Mouse (Mus musculus): ENCODE measurements around the gene Slamf9. TPM values are rescaled to one million over a fixed set of nuclear protein-coding genes. Genes with fewer than 3 reads are reported as not detected.
A peak's percentile ranks its signal among the peaks of the same experiment; 100 is the strongest.

Gene Slamf9
- total RNA-seq, 2 experiments from 2014 or later, result 3.4 to 5.0 TPM

DNA sequence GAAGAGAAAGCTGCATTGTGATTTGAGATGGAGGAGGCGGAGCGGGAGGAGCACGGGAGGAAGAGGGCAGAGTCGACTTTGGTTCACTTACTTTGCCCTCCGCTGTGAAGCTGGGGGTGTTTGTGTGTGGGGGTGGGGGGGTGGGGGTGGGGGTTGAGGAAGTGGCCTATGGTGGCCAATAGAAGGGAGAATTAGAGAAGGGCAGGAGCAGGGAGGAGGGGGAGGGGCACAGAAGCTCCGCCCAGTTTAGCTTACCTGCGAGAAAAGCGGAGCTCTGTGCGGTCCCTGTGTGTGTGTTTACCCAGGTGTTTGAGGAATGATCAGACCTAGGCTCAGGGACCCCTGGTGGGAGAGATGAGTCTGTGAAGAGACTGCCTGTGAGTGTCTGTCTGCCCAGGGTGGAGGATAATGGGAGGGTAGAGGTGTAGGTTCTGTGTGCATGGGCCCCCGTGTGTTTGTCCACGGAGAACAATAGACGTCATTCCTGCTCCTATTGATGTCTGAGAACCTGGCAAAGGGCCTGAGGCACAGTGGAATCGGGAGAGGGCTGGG is 35.3 kb downstream of the Slamf9 start:
- no peak for DNase-seq (ENCODE audit: low spot score in 2 of 2)

DNA sequence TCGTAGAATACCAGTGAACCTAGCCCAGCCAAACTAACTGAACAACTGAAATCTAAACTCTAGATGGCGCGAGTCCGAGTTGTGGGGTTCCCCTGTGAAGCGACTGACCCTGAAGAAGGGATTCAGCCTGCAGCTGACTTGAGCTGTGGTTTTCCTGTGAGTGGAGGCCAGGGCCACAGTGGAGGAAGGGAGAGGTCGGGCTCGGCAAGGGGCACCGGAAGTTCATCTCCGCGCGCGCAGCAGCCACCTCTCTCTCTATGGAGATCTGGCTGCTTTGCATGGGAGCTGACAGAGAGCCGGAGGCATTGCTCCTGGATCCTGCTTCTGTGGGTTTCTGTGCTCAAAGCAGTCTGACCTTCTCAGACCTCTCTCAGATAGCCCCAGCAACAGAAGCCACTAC is 37.8 kb downstream of the Slamf9 start:
- DNase-seq (ENCODE audit: low spot score in 2 of 2), result peak; percentile 47 to 56

DNA sequence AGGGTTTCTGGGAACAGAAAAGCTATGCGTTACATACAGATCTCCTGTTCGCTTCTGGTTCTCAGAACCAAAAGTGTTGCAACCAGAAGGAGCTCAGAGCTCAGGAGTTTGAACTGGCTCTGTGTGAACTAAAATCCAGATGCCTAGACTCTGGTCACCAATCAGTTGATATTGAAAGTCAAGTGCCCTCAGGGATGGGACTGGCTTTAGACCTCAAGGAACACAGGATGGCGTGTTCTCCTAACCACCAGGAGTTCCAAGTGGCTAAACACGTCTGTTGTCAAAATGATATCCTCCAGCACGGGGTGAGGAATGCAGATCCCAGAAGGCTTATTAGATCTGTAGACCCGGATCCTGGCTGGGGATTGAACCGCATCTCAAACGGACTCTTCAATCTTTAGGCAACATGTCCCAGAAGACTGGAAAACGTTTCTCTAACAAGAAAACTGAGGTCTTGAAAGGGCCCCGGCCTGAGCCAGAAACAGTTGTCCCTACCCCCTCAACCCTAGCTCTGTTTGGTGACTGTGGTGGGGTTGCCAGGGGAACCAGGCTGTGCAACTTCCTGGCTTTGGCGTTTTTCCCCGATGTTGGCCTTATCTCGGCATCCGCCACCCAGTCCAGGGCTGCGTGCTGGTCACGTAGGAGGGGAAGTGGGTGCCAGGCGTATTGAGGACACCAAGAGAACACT is 38.5 kb downstream of the Slamf9 start:
- DNase-seq (ENCODE audit: low spot score in 2 of 2), result no peak

DNA sequence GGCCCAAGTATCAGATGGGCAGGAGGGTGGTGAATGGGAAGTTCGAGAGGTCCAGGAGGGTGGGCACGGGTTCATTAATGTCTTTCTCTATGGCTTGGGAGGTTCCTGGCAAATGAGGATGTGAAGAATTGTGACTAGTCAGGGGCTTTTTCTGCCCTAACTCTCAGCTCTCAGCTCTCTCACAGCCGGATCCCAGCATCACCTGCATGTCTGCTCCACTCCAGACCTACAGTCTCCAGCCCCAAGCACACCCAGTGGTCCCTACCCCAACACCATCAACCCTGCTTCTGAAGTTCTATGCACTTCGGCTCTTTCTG is 39.0 kb downstream of the Slamf9 start:
- DNase-seq (ENCODE audit: low spot score in 2 of 2), result no peak

DNA sequence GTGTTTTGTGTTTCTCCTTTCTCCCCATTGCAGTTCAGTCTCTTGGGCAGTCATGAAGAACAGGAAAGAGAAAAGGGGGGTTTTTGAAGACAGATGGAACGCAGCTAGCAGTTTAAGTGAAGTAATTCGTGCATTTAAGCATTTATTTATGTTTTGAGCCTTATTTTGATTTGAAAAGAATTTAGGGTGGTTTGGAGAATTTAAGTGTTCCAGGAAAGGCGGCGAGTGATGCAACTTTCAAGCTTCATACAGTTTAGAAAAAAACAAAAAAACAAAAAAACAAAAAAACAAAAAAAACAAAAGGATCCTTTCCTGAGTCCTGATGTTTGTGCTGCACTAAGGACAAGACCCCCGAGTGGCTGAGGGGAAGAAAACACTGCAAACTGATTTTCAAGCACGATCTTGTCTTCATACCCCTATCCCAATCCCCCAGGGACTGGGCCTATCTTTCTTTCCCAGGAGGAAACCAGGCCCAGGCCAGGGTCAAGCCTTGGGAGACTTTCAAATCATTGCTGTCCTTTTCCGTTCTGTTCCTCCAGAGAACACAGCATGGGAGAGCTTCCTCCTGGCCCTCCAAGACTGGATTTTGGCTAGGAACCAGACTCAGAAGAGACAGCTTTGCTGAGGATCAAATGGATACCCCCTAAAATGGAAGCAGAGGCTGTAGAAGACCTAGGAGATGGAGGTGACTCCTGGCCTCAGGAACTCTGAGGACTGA is 39.6 kb downstream of the Slamf9 start:
- no peak for DNase-seq (ENCODE audit: low spot score in 2 of 2)

DNA sequence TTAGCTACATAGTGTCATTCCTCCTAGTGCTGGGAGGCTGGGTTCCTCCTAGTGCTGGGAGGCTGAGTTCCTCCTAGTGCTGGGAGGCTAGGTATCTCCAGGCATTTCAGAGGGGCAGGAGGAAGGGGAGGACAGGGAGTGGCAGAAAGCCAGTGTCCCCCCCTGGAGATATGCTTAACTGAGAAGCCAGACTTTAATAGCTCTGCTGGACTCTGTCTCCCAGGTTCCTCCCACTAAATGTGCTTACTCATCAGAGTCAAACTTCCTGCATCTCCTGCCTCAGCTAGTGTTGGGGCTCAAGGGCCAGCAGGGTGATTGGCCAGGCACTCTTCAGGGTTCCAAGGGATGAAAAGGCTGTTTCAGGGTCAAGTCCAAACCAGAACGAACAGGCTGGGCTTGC is 40.2 kb downstream of the Slamf9 start:
- DNase-seq (ENCODE audit: low spot score in 2 of 2), result no peak

DNA sequence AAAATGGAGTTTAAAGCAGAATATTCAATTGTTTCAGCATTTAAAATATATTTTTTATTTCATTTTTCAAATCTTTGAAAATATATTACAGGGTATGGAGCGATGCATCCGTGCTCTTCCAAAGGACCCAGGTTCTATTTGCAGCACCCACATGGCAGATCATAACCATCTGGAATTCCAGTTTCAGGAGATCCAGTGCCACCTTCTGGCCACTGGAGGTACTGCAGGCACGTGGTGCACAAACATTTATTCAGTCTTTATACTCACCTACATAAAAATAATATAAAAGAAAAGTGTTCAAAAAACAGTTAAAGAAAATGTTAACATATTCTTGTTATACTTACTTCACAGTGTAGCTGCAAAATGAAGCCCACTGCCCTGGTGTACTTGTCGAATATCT is 42.9 kb downstream of the Slamf9 start:
- no peak for DNase-seq (ENCODE audit: low spot score in 2 of 2)

DNA sequence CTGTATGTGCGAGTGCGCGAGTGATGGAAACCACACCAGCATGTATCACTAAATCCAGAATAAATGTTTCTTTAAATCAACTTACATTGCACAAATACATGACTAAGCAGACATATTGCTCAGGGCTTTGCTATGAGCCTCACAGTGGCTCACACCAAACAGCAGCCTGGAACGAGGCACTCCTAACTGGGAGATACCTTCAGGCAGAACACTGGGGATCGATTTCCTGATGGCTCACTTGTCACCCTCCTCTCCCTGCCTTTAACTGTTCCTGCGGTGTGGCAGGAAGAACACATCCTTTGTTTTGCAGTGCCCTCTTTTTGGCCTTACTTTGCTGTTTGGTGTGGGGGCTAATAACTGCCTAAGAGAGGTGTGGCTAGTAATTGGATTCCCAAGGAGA is 44.5 kb downstream of the Slamf9 start:
- DNase-seq (ENCODE audit: low spot score in 2 of 2), result no peak

DNA sequence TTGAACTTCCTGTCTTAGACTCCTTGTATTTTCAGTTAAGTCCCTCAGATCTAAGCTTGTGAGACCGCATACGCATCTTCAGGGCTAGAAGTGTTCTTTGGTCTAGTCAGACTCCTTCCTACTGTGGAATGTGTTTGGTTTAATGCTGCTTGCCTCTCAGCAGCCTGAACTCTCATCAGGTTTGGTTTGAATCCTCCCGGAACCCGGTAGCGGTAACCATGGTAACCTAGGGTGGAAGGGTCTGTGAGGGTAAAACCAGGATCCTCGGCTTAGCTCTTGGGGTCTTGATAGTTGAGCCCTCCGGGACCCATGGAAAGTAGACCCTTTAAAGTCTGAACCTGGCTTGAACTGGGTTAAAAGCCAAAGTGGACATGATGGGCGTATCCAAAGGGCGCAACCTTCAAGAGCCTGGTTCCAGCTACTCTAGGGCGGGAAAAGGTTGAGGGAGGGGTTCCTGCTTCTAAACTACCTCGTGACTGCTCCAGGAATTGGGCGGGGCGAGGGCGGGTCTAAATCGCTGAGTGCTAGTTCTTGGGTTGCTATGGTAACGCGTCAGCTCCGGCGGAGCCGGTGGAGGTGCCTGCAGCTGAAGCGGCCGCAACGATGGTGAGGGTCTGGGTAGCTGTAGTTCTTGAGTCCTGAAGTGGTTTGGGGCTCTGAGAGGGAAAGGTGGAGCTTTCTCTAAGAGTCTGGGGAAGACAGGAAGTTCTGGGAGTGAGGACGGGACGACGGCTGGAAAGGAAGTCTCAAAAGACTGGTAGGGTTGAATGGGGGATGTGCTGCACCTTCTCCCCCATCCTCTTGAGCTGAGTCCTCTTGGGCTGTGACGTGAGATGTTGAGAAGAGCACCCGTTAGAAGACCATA is 45.6 kb downstream of the Slamf9 start, which contains the start of gene Cfap45:
TSS of gene Cfap45 (plus strand) at position 226 of the 865 bp plus-strand sequence.
- DNase-seq (ENCODE audit: low spot score in 2 of 2), result peak; percentile 42 to 47

DNA sequence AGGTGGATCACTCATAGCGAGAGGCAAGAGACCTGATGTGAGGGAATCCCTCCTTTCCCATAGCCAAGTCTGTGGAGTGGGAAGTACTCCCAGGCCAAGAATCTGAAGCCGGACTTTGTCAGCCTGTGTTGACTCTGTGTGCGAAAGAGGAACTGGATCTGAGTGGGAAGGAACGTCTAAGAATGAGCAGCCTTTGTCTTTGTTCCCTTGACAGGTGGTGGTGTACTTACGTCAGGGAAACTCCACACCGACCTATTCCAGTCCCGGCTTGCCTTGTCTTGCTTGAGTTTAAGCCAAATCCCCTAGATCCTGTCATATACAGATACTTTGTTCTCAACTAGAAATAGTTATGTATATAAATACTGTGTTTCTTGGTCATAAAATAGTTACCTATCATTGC is 47.4 kb downstream of the Slamf9 start:
- no peak for DNase-seq (ENCODE audit: low spot score in 2 of 2)

DNA sequence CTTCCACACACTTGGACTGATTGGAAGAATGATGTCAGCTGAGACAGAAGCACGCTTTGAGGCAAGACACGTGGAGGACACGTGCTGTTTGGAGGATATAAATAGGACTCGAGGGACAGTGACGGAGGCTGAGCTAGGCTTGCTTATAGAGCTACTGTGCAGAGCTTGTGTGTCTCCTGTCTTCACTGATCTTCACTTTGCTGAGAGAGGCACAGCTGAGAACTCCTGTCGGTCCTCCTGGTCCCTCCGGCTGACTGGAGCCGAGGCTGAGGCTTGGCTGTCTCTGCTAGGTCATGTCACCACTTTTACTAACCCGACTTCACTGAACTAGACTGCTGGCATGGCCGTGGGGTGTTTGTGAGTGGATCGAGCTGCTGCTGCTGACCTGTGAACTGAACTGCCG is 48.5 kb downstream of the Slamf9 start:
- no peak for DNase-seq (ENCODE audit: low spot score in 2 of 2)

DNA sequence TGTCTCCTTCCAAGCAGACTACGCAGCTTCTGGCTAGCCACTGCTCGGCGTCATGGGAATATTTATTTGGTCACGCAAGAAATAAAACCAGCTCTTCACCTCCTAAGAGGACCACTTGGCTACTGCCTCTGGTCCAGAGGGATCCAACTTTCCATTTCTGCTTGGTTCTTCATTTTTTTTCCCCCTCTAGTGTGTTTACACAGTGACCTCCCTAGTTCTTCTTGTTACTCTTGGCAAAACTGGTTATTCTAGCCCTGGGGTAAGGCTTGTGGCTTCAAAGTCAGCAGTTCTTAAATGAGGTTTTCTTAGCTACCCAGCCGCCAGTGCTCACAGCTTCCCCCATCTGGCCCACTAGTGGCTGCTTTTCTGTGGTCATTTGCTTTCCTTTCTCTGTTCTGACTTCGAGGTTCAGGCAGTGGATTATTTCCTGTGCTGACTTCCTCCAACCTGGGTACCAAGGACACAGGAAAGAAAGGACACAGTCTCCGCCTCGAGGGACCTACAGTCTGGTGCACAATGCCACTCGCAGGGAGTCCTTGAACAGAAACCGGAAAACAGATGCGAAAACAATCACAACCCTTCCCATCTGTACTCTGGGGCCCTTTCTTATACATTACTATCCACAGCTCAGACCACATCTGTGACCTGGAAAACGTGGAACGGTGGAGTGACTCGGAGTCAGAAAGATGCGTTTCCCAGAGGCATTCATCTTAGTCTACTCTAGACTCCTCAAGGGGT is 50.0 kb downstream of the Slamf9 start:
- DNase-seq (ENCODE audit: low spot score in 2 of 2), result no peak

DNA sequence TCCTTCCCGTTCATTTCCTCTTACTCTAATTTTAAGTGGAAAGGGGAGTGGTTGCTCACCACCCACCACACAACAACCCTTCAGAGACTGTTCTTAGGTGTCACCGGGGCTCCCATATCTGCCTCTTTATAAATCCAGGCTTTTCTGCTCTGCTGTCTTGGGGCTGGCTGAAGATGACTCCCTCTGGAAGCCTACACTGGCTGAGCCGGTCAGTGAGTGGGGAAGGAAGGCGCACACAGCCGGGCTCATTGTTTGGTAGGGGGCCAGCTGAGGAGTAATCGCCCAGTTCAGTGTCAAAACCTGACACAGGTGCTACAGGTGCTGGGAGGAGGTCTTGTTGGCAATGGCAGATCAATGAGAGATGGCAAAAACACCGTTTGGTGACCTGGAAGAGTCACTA is 50.8 kb downstream of the Slamf9 start:
- DNase-seq (ENCODE audit: low spot score in 2 of 2), result no peak

DNA sequence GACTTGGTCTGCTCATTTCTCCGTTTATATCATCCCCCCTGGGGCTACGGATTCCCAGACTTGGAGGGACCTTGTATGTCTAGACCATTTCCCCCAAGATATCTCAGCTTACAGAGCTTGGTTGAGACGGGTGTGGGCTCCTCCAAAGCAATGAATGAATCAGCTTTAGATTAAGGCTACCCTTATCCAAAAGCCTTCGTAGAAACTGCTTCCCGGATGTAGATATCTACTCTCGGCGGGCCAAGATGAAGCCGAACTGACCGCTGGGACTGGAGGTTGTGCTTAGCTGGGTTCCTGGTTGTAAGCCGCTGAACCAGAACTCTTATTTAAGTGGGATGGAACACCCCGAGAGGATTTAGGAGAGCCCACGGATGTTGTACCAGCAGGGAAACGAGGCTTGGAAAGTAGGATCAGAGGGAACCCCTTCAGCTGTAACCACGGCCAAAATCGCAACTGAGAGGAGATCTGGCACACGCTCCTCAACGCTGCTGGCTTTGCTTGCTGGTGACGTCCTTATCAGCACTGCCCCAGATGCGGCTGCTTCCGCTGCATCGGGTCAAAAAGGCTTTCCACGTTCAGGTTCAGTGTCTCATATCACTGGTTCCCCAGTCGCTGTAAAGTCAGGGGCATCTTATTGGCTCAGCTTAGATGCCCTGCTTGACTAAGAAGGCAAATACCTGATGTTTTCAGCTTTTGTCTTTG is 51.4 kb downstream of the Slamf9 start:
- DNase-seq (ENCODE audit: low spot score in 2 of 2), result no peak

DNA sequence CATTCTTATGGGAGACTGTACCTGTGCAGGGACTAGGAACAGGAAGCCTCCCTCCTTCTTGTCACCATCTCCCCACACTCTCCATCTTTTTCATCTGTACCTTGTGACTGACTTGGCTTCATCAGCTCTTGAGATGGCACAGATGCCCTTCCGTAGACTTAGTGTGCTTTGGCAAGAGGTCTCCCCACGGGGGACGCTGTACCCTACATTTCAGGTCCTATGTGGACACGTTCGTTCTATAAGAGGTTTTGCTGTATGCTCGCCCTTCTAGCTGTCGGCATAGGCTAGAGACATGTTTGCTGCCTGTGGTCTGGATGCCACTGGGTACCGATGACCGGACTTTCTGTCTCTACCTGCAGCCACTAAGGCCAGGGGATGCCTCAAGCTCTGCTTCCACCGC is 52.3 kb downstream of the Slamf9 start:
- DNase-seq (ENCODE audit: low spot score in 2 of 2), result no peak

Other genes with a start within 250 kb of the Slamf9 start
- gene Atp1a4, start 216.9 kb upstream of the Slamf9 start, total RNA-seq (2021), result 1 to 10 TPM in 1 of 2 experiments, under 1 TPM in 1; 0.42 to 3.7 TPM
- gene Igsf8, start 213.7 kb upstream of the Slamf9 start, total RNA-seq (2021), result 10 to 100 TPM; 20.8 to 27.8 TPM
- gene Atp1a2, start 177.3 kb upstream of the Slamf9 start, total RNA-seq (2021), result 100 to 1,000 TPM; 128 to 221 TPM
- under 1 TPM in 1 of 2 experiments, not detected in 1; 0.22 TPM for gene Kcnj9, start 146.0 kb upstream of the Slamf9 start, total RNA-seq (2021)
- 1 to 10 TPM; 1.3 to 1.5 TPM for gene Kcnj10, start 134.1 kb upstream of the Slamf9 start, total RNA-seq (2021)
- 10 to 100 TPM in 1 of 2 experiments, 1 to 10 TPM in 1; 9.3 to 11.5 TPM for gene Pigm, start 98.8 kb upstream of the Slamf9 start, total RNA-seq (2021)
- 1 to 10 TPM; 1.1 to 3.2 TPM for gene Igsf9, start 6.4 kb downstream of the Slamf9 start, total RNA-seq (2021)
- gene Tagln2, start 24.7 kb downstream of the Slamf9 start, total RNA-seq (2021), result 10 to 100 TPM; 64.7 to 65.1 TPM
- gene Cfap45, start 45.4 kb downstream of the Slamf9 start, total RNA-seq (2021), result under 1 TPM; 0.35 to 0.40 TPM
- under 1 TPM in 1 of 2 experiments, not detected in 1; 0.40 TPM for gene Vsig8, start 80.6 kb downstream of the Slamf9 start, total RNA-seq (2021)
- 1 to 10 TPM in 1 of 2 experiments, under 1 TPM in 1; 0.60 to 1.5 TPM for gene Slamf8, start 115.2 kb downstream of the Slamf9 start, total RNA-seq (2021)
- not detected for gene Fcrl6, start 127.2 kb downstream of the Slamf9 start, total RNA-seq (2021)
- 1 to 10 TPM; 6.3 to 7.4 TPM for gene Dusp23, start 157.6 kb downstream of the Slamf9 start, total RNA-seq (2021)
- not detected for gene Crp, start 222.7 kb downstream of the Slamf9 start, total RNA-seq (2021)

Measured in adrenal gland, adult 18-20 months (tissue).